8 mouse cellular contexts compared by ENCODE assay signal in genomic region chr3:85299649-85300550, GRCm38 (mm10).
DNase-seq lines count a peak whose midpoint lies in the region; ATAC-seq and TF ChIP-seq lines count a peak whose summit lies in the region.

No protein-coding gene starts in this region.

- peak; percentile 64 for DNase-seq in retina, postnatal 1 day
- no peak for DNase-seq in retina, embryonic 14.5 days (ENCODE audit: low spot score)
- no peak for DNase-seq in embryonic facial prominence, embryonic 10.5 days (ENCODE audit: low spot score)
- DNase-seq in hindbrain, postnatal 0 days (ENCODE audit: low spot score) = peak; percentile 85
- no peak for DNase-seq in urinary bladder, postnatal 10 days (ENCODE audit: low spot score)
- no peak for DNase-seq in kidney, postnatal 25 days
- no peak for DNase-seq in left cerebral cortex, adult 9 months (ENCODE audit: low spot score in 2 of 2)

- 68% methylated on average over 18 of the region's 18 CpGs for WGBS in embryonic facial prominence, embryonic 10.5 days
- 28% methylated on average over 18 of the region's 18 CpGs for WGBS in hindbrain, postnatal 0 days
- 52% methylated on average over 18 of the region's 18 CpGs for WGBS in neural tube, embryonic 15.5 days

- no peak overlapping the region for H3K4me2 ChIP-seq in hindbrain, postnatal 0 days (ENCODE audit: low read depth, low read length)
- no peak overlapping the region for H3K4me2 ChIP-seq in neural tube, embryonic 15.5 days

- peak; percentile 99 for ATAC-seq in hindbrain, postnatal 0 days
- peak; percentile 95 for ATAC-seq in neural tube, embryonic 15.5 days (ENCODE audit: low FRiP score)

- H3K4me1 ChIP-seq in embryonic facial prominence, embryonic 10.5 days = peaks cover 6% of the 10 kb centered on the region; the same call in 1 of the 2 replicates
- peaks cover 6% of the 10 kb centered on the region; the same call in 1 of the 2 replicates for H3K4me1 ChIP-seq in hindbrain, postnatal 0 days (ENCODE audit: insufficient read depth, low read length)
- H3K4me1 ChIP-seq in neural tube, embryonic 15.5 days = no peaks in the 10 kb centered on the region

- peak; percentile 63 for TF ChIP-seq CTCF in hindbrain, postnatal 0 days (IDR thresholded peaks at IDR 0.05; ENCODE audit: low read depth)

- peak overlapping the region; percentile 19; the same call in 1 of the 2 replicates for H3K27ac ChIP-seq in embryonic facial prominence, embryonic 10.5 days (replicated peaks)
- H3K27ac ChIP-seq in hindbrain, postnatal 0 days = peak overlapping the region; percentile 78
- H3K27ac ChIP-seq in neural tube, embryonic 15.5 days (replicated peaks) = peak overlapping the region; percentile 72

- no peak overlapping the region for H3K4me3 ChIP-seq in embryonic facial prominence, embryonic 10.5 days
- H3K4me3 ChIP-seq in hindbrain, postnatal 0 days (ENCODE audit: low read length) = no peak overlapping the region
- no peak overlapping the region for H3K4me3 ChIP-seq in neural tube, embryonic 15.5 days (replicated peaks)

- no peaks in the 10 kb centered on the region for H3K27me3 ChIP-seq in embryonic facial prominence, embryonic 10.5 days (replicated peaks; ENCODE audit: low read depth, poor library complexity, severe bottlenecking)
- H3K27me3 ChIP-seq in hindbrain, postnatal 0 days (ENCODE audit: insufficient read depth, low read length) = no peaks in the 10 kb centered on the region
- H3K27me3 ChIP-seq in neural tube, embryonic 15.5 days (replicated peaks) = no peaks in the 10 kb centered on the region

- H3K9me3 ChIP-seq in embryonic facial prominence, embryonic 10.5 days = no peaks in the 10 kb centered on the region
- H3K9me3 ChIP-seq in hindbrain, postnatal 0 days (ENCODE audit: low read length) = peaks cover 4% of the 10 kb centered on the region; the same call in 1 of the 2 replicates
- H3K9me3 ChIP-seq in neural tube, embryonic 15.5 days (replicated peaks) = no peaks in the 10 kb centered on the region

- no peaks in the 10 kb centered on the region for H3K36me3 ChIP-seq in embryonic facial prominence, embryonic 10.5 days (replicated peaks)
- no peaks in the 10 kb centered on the region for H3K36me3 ChIP-seq in hindbrain, postnatal 0 days (ENCODE audit: insufficient read depth, low read length)
- H3K36me3 ChIP-seq in neural tube, embryonic 15.5 days = no peaks in the 10 kb centered on the region

- no peak overlapping the region; the same call in 1 of the 2 replicates for H3K9ac ChIP-seq in hindbrain, postnatal 0 days (replicated peaks; ENCODE audit: low read length)
- H3K9ac ChIP-seq in neural tube, embryonic 15.5 days (replicated peaks) = no peak overlapping the region

Comparison
In these comparisons a context has a peak if more than half of its experiments do, and no peak if none do; other contexts are left out.
1. DNase-seq: peak in retina, postnatal 1 day (single experiment) and hindbrain, postnatal 0 days (single experiment); none in retina, embryonic 14.5 days (single experiment), embryonic facial prominence, embryonic 10.5 days (single experiment), urinary bladder, postnatal 10 days (single experiment), kidney, postnatal 25 days (0 of 2) and left cerebral cortex, adult 9 months (0 of 2).
2. H3K27ac ChIP-seq: peak in every context shown above with its lines; median percentile 78 in hindbrain, postnatal 0 days; 72 in neural tube, embryonic 15.5 days; 19 in embryonic facial prominence, embryonic 10.5 days.